Mouse (Mus musculus) heart, postnatal 0 days (tissue): ENCODE data around the gene Eif4g3.

ENCODE experiments used
- CTCF ChIP-seq: IDR thresholded peaks from 2 replicates; pipeline ENCODE4 v1.5.1; 2016; ENCODE audit warnings: antibody characterized with exemption, control low read depth, low read depth
- EP300 ChIP-seq: IDR thresholded peaks from 2 replicates; pipeline ENCODE4 v1.6.1; 2016; ENCODE audit warnings: antibody characterized with exemption, low read depth

- no peak for TF ChIP-seq CTCF
- no peak for TF ChIP-seq EP300
These were observed 30.0 kb upstream of the Eif4g3 start for GRCm38 (mm10) chr4:137962643-137963350.
